Mouse (Mus musculus): ENCODE results near the gene Eapp.

Gene Eapp

DNA sequence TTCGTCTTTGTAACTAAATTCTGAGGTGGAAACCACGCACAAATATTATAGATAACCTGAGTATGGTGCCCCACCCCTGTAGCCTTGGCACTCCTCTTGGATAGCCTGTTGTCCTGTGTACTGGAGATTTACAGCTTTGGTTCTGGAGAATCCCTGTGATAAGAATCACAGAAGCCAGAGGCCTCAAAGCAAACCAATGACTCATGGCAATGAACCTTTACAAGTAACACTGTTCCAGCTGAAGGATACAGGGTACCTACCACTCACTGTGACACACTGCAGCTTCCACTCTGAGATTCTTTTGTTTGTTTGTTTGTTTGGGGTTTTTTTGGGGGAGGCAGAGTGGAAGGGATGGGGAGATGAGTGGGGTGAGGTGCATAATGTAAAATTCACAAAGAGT, 73.8 kb downstream of the Eapp start:
- DNase-seq, result no peak
